Mouse (Mus musculus): ENCODE data around the gene Synj2.
A peak's percentile ranks its signal among the peaks of the same experiment; 100 is the strongest.

Gene Synj2

DNA sequence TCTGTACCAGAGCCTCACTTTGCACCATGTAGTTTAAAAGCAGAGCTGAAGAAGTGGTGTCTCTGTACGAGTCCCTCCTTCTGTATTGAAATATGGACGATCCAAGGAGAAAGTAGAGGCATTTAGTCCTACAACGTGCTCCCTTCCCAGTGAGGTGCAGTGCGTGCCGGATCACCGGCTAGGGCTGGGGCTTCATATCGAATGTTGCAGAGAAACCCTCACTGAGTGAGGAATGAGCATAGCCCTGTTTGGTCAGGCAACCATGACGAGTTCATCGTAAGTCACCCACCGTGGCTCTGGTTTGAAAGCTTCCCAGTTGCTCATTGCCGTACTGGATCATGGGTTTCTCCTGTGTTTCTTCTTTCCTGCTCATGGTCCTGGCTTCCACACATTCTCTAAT, 95.8 kb downstream of the Synj2 start:
- DNase-seq (ENCODE audit: low spot score in 2 of 2), result no peak

DNA sequence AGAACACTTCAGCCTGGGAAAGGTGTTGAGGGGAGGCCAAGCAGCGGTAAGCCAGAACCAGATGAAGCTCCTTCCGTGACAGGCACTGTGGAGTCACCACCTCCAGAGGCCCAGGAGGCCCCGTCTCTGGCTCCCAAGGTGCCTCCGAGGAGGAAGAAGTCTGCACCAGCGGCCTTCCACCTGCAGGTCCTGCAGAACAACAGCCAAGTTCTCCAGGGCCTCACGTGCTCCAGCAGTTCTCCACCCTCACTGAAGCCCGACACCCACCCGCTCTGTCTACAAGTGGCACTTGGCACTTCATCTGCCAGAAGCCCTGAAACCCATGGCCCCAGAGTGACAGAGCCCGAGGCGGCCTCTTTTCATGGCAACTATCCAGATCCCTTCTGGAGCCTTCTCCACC, 96.4 kb downstream of the Synj2 start:
- no peak for DNase-seq (ENCODE audit: low spot score in 2 of 2)

DNA sequence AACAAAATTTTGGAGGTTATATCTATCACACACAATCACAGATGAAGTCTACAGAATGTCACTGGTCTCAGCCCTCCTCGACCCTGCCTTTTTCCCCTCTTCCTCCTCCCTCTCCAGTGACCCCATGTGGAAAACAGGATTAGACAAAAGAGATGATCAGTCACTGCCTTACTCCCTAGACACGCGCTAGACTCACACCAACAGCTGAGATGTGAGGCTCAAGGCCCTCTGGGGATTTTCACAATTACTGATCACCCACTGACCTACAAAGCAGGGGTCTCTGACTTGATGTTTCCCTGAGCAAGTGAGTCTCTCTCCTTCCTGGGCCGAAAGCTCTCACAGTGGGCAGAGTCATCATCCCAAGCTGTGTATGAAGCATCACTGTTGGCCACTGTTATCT, 111.7 kb downstream of the Synj2 start:
- no peak for DNase-seq (ENCODE audit: low spot score in 2 of 2)

DNA sequence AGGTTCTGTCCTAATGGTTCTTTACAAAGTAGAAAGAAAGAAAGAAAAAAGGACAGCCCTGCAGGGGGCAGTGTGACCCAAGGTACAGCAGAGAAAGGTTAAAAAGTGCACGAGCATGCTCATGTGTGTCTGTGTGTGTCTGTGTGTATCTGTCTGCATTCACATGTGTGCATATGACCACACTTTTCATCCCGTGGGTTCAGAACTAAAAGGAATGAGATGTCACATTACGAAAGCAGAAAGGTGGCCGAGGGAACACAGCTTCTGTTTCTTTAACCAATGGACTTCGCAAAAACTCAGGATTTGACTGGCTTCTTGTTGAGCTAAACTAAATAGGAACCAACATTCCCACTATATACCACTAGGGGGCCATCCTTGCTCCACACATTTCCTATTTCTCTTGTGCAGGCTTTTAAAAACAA, 113.9 kb downstream of the Synj2 start:
- DNase-seq (ENCODE audit: low spot score in 2 of 2), result no peak

DNA sequence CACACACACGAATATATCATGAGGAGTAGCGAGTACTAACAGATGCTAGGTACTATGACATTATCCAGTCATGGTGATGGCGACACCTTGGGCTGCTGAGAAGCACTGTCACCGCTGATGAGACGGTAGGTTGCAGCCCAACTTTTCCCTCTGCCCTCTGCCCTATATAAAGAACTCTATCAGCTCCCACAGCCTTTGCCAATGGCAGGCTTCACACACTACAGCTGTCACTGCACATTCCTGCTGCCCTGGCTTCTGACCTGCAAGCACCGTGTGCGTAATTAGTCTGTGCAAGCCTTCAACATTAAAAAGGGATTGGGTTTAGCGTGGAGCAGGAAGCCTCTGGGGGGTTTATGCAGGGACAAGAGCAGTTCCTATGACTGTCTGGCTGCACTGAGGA, 121.7 kb downstream of the Synj2 start:
- no peak for DNase-seq (ENCODE audit: low spot score in 2 of 2)

GRCm38 (mm10) chr17:6063532-6063931, 122.5 kb downstream of the Synj2 start:
- DNase-seq (ENCODE audit: low spot score in 2 of 2), result no peak

DNA sequence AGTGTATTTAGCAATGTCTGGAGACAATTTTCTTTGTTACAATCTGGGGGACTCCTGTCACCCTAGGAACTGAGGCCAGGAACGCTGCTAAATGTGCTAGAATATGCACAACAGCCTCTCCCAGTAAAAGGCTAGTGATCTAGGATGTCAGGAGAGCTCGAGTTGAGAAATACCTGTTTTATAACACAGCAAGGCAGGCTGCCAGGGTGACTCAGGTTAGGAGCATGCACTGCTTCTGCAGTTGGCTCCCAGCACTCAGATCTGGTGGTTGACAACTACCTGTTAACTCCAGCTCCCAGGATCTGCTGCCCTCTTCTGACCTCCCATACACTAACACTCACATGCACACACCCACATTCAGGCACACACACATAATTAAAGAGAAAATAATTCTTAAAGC, 124.9 kb downstream of the Synj2 start:
- no peak for DNase-seq (ENCODE audit: low spot score in 2 of 2)

GRCm38 (mm10) chr17:6067613-6068012, 126.5 kb downstream of the Synj2 start:
- no peak for DNase-seq (ENCODE audit: low spot score in 2 of 2)

GRCm38 (mm10) chr17:6069866-6070265, 128.8 kb downstream of the Synj2 start:
- DNase-seq (ENCODE audit: low spot score in 2 of 2), result no peak

DNA sequence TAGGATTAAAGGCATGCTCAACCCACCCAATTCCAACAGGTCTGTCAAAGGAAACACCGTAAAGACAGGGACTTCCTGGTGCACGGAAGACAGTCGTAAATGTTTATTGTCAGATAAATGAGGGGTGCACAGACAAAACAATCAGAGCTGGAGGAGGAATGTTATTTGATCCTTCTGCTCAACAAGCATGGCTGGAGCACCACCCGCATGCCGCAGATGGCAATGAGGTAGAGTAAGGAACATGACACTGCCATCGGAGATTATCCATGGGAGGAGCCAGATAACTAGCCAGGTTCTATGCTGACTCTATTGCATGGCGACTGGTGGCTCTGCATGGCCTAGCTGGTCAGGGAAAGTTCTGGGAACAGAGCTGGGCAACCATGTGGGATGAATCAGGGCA, 132.3 kb downstream of the Synj2 start:
- DNase-seq (ENCODE audit: low spot score in 2 of 2), result no peak

DNA sequence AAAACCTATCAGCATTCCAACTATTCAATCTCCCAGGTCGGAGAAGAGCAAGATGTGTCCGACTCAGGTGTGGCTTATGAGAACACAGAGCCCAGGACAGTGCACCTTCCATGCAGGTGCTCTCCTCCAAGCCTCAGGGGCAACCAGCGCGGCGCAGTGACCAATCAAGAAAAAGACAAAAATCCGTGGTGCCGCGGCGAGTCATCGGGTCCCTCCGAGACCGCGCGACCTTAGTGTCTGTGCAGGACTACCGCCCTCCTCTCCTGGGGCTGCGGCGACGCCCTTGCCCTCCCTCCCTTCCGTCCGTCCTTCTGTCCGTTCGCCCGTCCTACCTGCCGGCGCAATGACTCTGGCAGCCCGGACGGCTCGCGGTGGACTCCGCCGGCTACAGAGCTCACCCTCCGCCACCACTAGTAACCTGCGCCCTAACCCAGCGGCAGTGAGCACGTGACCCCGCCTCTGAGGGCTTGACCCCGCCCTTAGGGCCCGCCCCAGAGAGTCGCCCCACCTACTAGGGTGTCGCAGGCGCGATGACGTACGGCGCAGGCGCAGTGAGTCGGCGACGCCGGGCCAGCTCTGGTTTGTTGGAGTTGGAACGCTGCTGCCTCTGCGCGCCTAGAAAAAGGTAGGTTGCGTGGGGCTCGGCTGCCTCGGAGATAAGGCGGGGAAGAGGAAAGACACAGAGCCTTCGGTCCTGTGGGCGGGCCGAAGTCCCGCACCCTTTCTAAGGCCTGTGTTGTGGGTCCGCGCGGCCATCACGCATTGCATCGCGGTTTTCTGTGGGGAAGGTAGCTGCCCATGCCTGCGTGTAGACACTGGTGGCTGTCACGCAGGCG, 138.4 kb downstream of the Synj2 start, which contains the start of the genes Serac1 and Gtf2h5:
Gene Serac1, minus strand, starts transcription at position 455 of the 836 bp plus-strand sequence.
Gene Gtf2h5, plus strand, starts transcription at position 500 of the 836 bp plus-strand sequence.
- peak; percentile 96 to 97 for DNase-seq (ENCODE audit: low spot score in 2 of 2)

GRCm38 (mm10) chr17:6083323-6083890, 142.3 kb downstream of the Synj2 start:
- no peak for DNase-seq (ENCODE audit: low spot score in 2 of 2)

- no peak for DNase-seq (ENCODE audit: low spot score in 2 of 2)
Observed at GRCm38 (mm10) chr17:6091604-6092003, 150.5 kb downstream of the Synj2 start.
